Mouse (Mus musculus): ENCODE measurements around the gene Bace1.

The Bace1 gene

GRCm38 (mm10) chr9:45905811-45906237 lies 67.4 kb downstream of the Bace1 start:
- DNase-seq (ENCODE audit: low spot score): no peak

- peak; percentile 81 for DNase-seq (ENCODE audit: low spot score)
Observed at GRCm38 (mm10) chr9:45906355-45907077, 68.1 kb downstream of the Bace1 start, which contains the start of the genes Pcsk7 and Rnf214. TSS of gene Pcsk7 (plus strand) at chr9:45906497. TSS of gene Rnf214 (minus strand) at chr9:45906911.

DNA sequence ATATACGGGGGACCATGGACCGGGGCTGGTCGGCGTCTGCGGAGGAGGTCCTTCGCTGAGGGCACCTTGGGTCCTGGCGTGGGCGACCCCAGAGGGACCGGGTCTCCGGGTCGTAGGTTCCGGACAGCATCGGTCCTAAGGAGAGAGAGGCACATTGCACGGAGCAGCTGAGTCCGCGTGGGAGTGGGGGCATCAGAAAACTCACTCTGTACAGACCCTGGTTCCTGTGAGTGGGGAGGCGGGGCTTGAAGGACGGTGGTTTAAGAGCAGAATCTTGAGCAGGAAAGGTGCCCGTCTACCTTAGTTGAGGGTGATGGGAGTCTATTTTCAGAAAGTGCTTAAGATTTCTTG lies 68.7 kb downstream of the Bace1 start:
- peak; percentile 30 for DNase-seq (ENCODE audit: low spot score)

- DNase-seq (ENCODE audit: low spot score): no peak
Observed at GRCm38 (mm10) chr9:45910995-45911394, 72.6 kb downstream of the Bace1 start.

GRCm38 (mm10) chr9:45911673-45912072 lies 73.3 kb downstream of the Bace1 start:
- no peak for DNase-seq (ENCODE audit: low spot score)

Data from left cerebral cortex, adult 11 months (tissue).